Mouse (Mus musculus) kidney, adult 11 months (tissue): ENCODE measurements around the gene Gm10322.
A peak's percentile ranks its signal among the peaks of the same experiment; 100 is the strongest.

Experiments
- DNase-seq: peaks from one replicate; pipeline ENCODE4 v3.0.0; 2022

The Gm10322 gene

GRCm38 (mm10) chr10:59615981-59616520 is at the start of gene Gm10322:
Gm10322 (plus strand) TSS chr10:59616063.
- peak; percentile 68 for DNase-seq

- no peak for DNase-seq
Observed at GRCm38 (mm10) chr10:59566968-59567367, 48.9 kb upstream of the Gm10322 start.

- DNase-seq = no peak
Observed at GRCm38 (mm10) chr10:59568665-59569480, 47.0 kb upstream of the Gm10322 start.

GRCm38 (mm10) chr10:59569481-59569869 is 46.4 kb upstream of the Gm10322 start:
- no peak for DNase-seq

GRCm38 (mm10) chr10:59570360-59570759 is 45.5 kb upstream of the Gm10322 start:
- DNase-seq = no peak

- DNase-seq = no peak
Observed at GRCm38 (mm10) chr10:59570780-59571179, 45.1 kb upstream of the Gm10322 start.

GRCm38 (mm10) chr10:59571273-59571672 is 44.6 kb upstream of the Gm10322 start:
- no peak for DNase-seq

GRCm38 (mm10) chr10:59571964-59572363 is 43.9 kb upstream of the Gm10322 start:
- DNase-seq = no peak

- no peak for DNase-seq
Observed at GRCm38 (mm10) chr10:59576305-59576704, 39.6 kb upstream of the Gm10322 start.

- DNase-seq = peak; percentile 64
Observed at GRCm38 (mm10) chr10:59577871-59578801, 37.7 kb upstream of the Gm10322 start.

GRCm38 (mm10) chr10:59579645-59580044 is 36.2 kb upstream of the Gm10322 start:
- no peak for DNase-seq

GRCm38 (mm10) chr10:59580593-59581149 is 35.2 kb upstream of the Gm10322 start:
- no peak for DNase-seq

GRCm38 (mm10) chr10:59581826-59582543 is 33.9 kb upstream of the Gm10322 start:
- no peak for DNase-seq

- DNase-seq = no peak
Observed at GRCm38 (mm10) chr10:59585621-59586020, 30.2 kb upstream of the Gm10322 start.

GRCm38 (mm10) chr10:59586821-59587220 is 29.0 kb upstream of the Gm10322 start:
- no peak for DNase-seq

GRCm38 (mm10) chr10:59588135-59588534 is 27.7 kb upstream of the Gm10322 start:
- DNase-seq = no peak

- DNase-seq = no peak
Observed at GRCm38 (mm10) chr10:59589420-59589819, 26.4 kb upstream of the Gm10322 start.

GRCm38 (mm10) chr10:59589856-59590255 is 26.0 kb upstream of the Gm10322 start:
- DNase-seq = no peak

GRCm38 (mm10) chr10:59590606-59591005 is 25.3 kb upstream of the Gm10322 start:
- no peak for DNase-seq

- peak; percentile 54 for DNase-seq
Observed at GRCm38 (mm10) chr10:59593826-59594570, 21.9 kb upstream of the Gm10322 start.

GRCm38 (mm10) chr10:59600516-59600915 is 15.3 kb upstream of the Gm10322 start:
- DNase-seq = no peak

- DNase-seq = no peak
Observed at GRCm38 (mm10) chr10:59602043-59602442, 13.8 kb upstream of the Gm10322 start.
